Mouse (Mus musculus): Measurements from ENCODE around the gene Pigg. TPM values are rescaled to one million over a fixed set of nuclear protein-coding genes. Genes with fewer than 3 reads are reported as not detected.

The Pigg gene
- polyA plus RNA-seq, 1 experiment from 2014 or later = 7.5 TPM

- H3K9ac ChIP-seq = no peak within 1 kb of the TSS
- no peak within 1 kb of the TSS for H3K4me3 ChIP-seq (replicated peaks)
- ATAC-seq = no peak
- no peaks in the 10 kb centered on the region for H3K9me3 ChIP-seq
- H3K4me1 ChIP-seq (replicated peaks) = no peaks in the 10 kb centered on the region
- no peaks in the 10 kb centered on the region for H3K36me3 ChIP-seq
- WGBS = 72% methylated on average over 7 of the region's 7 CpGs
- no peak within 1 kb of the TSS for H3K4me2 ChIP-seq (replicated peaks)
- H3K27ac ChIP-seq = no peak within 1 kb of the TSS
- no peaks in the 10 kb centered on the region for H3K27me3 ChIP-seq (replicated peaks)
These were observed 75.8 kb downstream of the Pigg start, which contains the start of gene Pde6b for GRCm38 (mm10) chr5:108388201-108388600. Gene Pde6b (plus strand): TSS chr5:108388391.

- no peak overlapping the region for H3K4me2 ChIP-seq (replicated peaks)
- no peaks in the 10 kb centered on the region for H3K4me1 ChIP-seq (replicated peaks)
- ATAC-seq = no peak
- no peaks in the 10 kb centered on the region for H3K36me3 ChIP-seq
- H3K27ac ChIP-seq = no peak overlapping the region
- no peaks in the 10 kb centered on the region for H3K27me3 ChIP-seq (replicated peaks)
- H3K4me3 ChIP-seq (replicated peaks) = no peak overlapping the region
- WGBS = 78% methylated on average over 3 of the region's 3 CpGs
- no peak overlapping the region for H3K9ac ChIP-seq
- H3K9me3 ChIP-seq = no peaks in the 10 kb centered on the region
These were observed 77.3 kb downstream of the Pigg start for GRCm38 (mm10) chr5:108389744-108390143.

Other genes starting within 250 kb of the Pigg start
- 71.8 and 86.0 TPM in 2 replicates for gene Mtf2, start 246.9 kb upstream of the Pigg start, polyA plus RNA-seq (2015; fragmentation: Nextera tagmentation; extraction: Ambion mirVana)
- 41.1 and 44.6 TPM in 2 replicates for gene Tmed5, start 180.0 kb upstream of the Pigg start, polyA plus RNA-seq (2015; fragmentation: Nextera tagmentation; extraction: Ambion mirVana)
- gene Ccdc18, start 179.7 kb upstream of the Pigg start, polyA plus RNA-seq (2015; fragmentation: Nextera tagmentation; extraction: Ambion mirVana) = 9.3 and 10.2 TPM in 2 replicates
- 40.2 and 44.1 TPM in 2 replicates for gene Dr1, start 43.7 kb upstream of the Pigg start, polyA plus RNA-seq (2015; fragmentation: Nextera tagmentation; extraction: Ambion mirVana)
- 0.08 TPM in 1 of 2 replicates, not detected in the other for gene Gm42517, start 55.3 kb downstream of the Pigg start, polyA plus RNA-seq (2015; fragmentation: Nextera tagmentation; extraction: Ambion mirVana)
- gene Pde6b, start 75.8 kb downstream of the Pigg start, polyA plus RNA-seq (2015; fragmentation: Nextera tagmentation; extraction: Ambion mirVana) = 0.09 and 0.18 TPM in 2 replicates
- gene Atp5k, start 121.8 kb downstream of the Pigg start, polyA plus RNA-seq (2015; fragmentation: Nextera tagmentation; extraction: Ambion mirVana) = 485 and 543 TPM in 2 replicates
- 0.16 and 0.38 TPM in 2 replicates for gene Mfsd7a, start 136.3 kb downstream of the Pigg start, polyA plus RNA-seq (2015; fragmentation: Nextera tagmentation; extraction: Ambion mirVana)
- gene Pcgf3, start 148.6 kb downstream of the Pigg start, polyA plus RNA-seq (2015; fragmentation: Nextera tagmentation; extraction: Ambion mirVana) = 18.0 and 19.5 TPM in 2 replicates
- 3.0 and 3.3 TPM in 2 replicates for gene Cplx1, start 237.4 kb downstream of the Pigg start, polyA plus RNA-seq (2015; fragmentation: Nextera tagmentation; extraction: Ambion mirVana)